Mouse (Mus musculus) left cerebral cortex, adult 2 months (tissue): ENCODE results near the gene Lrrc58. TPM values are rescaled to one million over a fixed set of nuclear protein-coding genes. Genes with fewer than 3 reads are reported as not detected.
A peak's percentile ranks its signal among the peaks of the same experiment; 100 is the strongest.

ENCODE experiments used
- DNase-seq, 2 experiments: peaks; one replicate each; pipeline ENCODE4 v3.0.0; 2021 to 2022; ENCODE audit warnings: low spot score in 2 of 2, mixed read lengths in 1 of 2; ENCODE audit errors: extremely low spot score in 1 of 2
- H3K27ac ChIP-seq: fragments of 200-600 bp; 2 replicates; pipeline ENCODE4 v1.8.1; 2022
- H3K4me3 ChIP-seq: fragments of 200-600 bp; 2 replicates; pipeline ENCODE4 v1.8.1; 2022
- CTCF ChIP-seq: fragments of 200-600 bp; IDR thresholded peaks from 2 replicates; pipeline ENCODE4 v1.8.1; 2022; ENCODE audit warnings: antibody characterized with exemption, mild to moderate bottlenecking, moderate library complexity
- intact Hi-C: fragments of 180-260 bp; cut with DNase I; formaldehyde crosslinking; loops from one replicate; pipeline ENCODE4 v1.15.1; 2025
- total RNA-seq, 2 experiments: library from RNA; stranded (reverse); gene quantifications; 2 replicates each; pipeline ENCODE4 v1.2.3; 2021

The Lrrc58 gene
- total RNA-seq, 2 experiments from 2014 or later: 105 to 106 TPM

GRCm38 (mm10) chr16:37853279-37853678 lies 14.9 kb upstream of the Lrrc58 start:
- no peak for DNase-seq
- H3K27ac ChIP-seq: no peak overlapping the region
- no peak overlapping the region for H3K4me3 ChIP-seq
- intact Hi-C loops: no loop called here
- no peak for TF ChIP-seq CTCF

GRCm38 (mm10) chr16:37854054-37854453 lies 14.1 kb upstream of the Lrrc58 start:
- intact Hi-C loops: no loop called here

GRCm38 (mm10) chr16:37854593-37854992 lies 13.6 kb upstream of the Lrrc58 start:
- TF ChIP-seq CTCF: no peak
- DNase-seq: no peak
- intact Hi-C loops: no loop called here
- H3K27ac ChIP-seq: no peak overlapping the region
- H3K4me3 ChIP-seq: no peak overlapping the region

More at GRCm38 (mm10) chr16:37854054-37854453, 14.1 kb upstream of the Lrrc58 start:
- no peak overlapping the region for H3K27ac ChIP-seq
- no peak for DNase-seq
- TF ChIP-seq CTCF: no peak
- H3K4me3 ChIP-seq: no peak overlapping the region

GRCm38 (mm10) chr16:37855583-37855982 lies 12.6 kb upstream of the Lrrc58 start:
- TF ChIP-seq CTCF: no peak

GRCm38 (mm10) chr16:37856327-37856726 lies 11.9 kb upstream of the Lrrc58 start:
- no peak for DNase-seq
- Histone ChIP-seq H3K4me3 (no peak overlapping the region), H3K27ac (no peak overlapping the region)
- intact Hi-C loops: no loop called here
- no peak for TF ChIP-seq CTCF

More at GRCm38 (mm10) chr16:37855583-37855982, 12.6 kb upstream of the Lrrc58 start:
- no peak overlapping the region for H3K27ac ChIP-seq
- DNase-seq: no peak
- intact Hi-C loops: no loop called here
- H3K4me3 ChIP-seq: no peak overlapping the region

- Histone ChIP-seq H3K4me3 (no peak overlapping the region), H3K27ac (no peak overlapping the region)
- TF ChIP-seq CTCF: no peak
- intact Hi-C loops: no loop called here
- no peak for DNase-seq
These were observed 10.7 kb upstream of the Lrrc58 start for GRCm38 (mm10) chr16:37857495-37857894.

GRCm38 (mm10) chr16:37860213-37860612 lies 8.0 kb upstream of the Lrrc58 start:
- intact Hi-C loops: no loop called here
- Histone ChIP-seq H3K4me3 (no peak overlapping the region), H3K27ac (no peak overlapping the region)
- no peak for TF ChIP-seq CTCF
- no peak for DNase-seq

- H3K27ac ChIP-seq: no peak within 1 kb of the TSS
- intact Hi-C loops: no loop called here
- DNase-seq: no peak
- H3K4me3 ChIP-seq: no peak within 1 kb of the TSS
- TF ChIP-seq CTCF: no peak
These were observed 7.2 kb upstream of the Lrrc58 start, which contains the start of gene Gm36028 for GRCm38 (mm10) chr16:37861029-37861428. Gm36028 (minus strand) TSS chr16:37861146.

- Histone ChIP-seq H3K4me3 (no peak overlapping the region), H3K27ac (no peak overlapping the region)
- DNase-seq: no peak
- intact Hi-C loops: no loop called here
- TF ChIP-seq CTCF: no peak
These were observed 4.3 kb upstream of the Lrrc58 start for GRCm38 (mm10) chr16:37863876-37864275.

- no peak for TF ChIP-seq CTCF
- H3K4me3 ChIP-seq: no peak overlapping the region
- no peak overlapping the region for H3K27ac ChIP-seq
- DNase-seq: no peak
- intact Hi-C loops: no loop called here
These were observed 2.3 kb upstream of the Lrrc58 start for GRCm38 (mm10) chr16:37865841-37866240.

- peak in 1 of 2 experiments; percentile 29 for DNase-seq
- intact Hi-C loops: loop anchor here (1.0 to 2.0 kb wide), 3 partner anchors 56 to 220 kb away; partner anchors contain the start of gene Gsk3b
- TF ChIP-seq CTCF: no peak
These were observed 599 bp downstream of the Lrrc58 start for GRCm38 (mm10) chr16:37868506-37869469.

GRCm38 (mm10) chr16:37869470-37870231 lies 1.5 kb downstream of the Lrrc58 start:
- intact Hi-C loops: loop anchor here (1.0 to 5.0 kb wide), 6 partner anchors 57 to 328 kb away; partner anchors contain the start of gene Gsk3b
- Histone ChIP-seq H3K27ac (peak overlapping the region; percentile 100), H3K4me3 (peak overlapping the region; percentile 99)
- no peak for DNase-seq
- no peak; the same call in 1 of the 2 replicates for TF ChIP-seq CTCF

More at GRCm38 (mm10) chr16:37868506-37869469, 599 bp downstream of the Lrrc58 start:
- Histone ChIP-seq H3K27ac (peak overlapping the region; percentile 100), H3K4me3 (peak overlapping the region; percentile 99)
